Mouse (Mus musculus): ENCODE results near the gene Fbxo4.

Gene Fbxo4

DNA sequence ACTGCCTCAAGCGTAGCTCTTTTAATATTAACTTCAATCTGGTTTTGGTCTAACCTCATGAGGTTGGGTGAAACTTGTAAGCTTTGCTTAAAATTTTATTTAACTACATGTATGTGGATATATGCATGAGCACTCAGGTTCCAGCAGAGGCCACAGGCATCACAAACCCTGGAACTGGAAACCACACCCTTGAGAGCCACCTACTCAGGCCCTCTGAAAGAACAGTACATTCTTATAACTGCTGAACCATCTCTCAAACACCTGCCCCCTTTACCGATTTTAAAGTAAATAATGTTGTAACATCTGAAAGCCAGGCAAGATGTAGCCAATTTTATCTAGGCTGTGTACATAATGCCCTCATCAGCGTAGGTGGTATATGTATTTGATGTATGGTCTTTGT lies 498 bp upstream of the Fbxo4 start:
- in situ Hi-C loops (cut with MboI, MseI) = loop anchor here (25.0 kb wide), 1 partner anchor 1132 kb away; the partner anchor contains the start of genes Card6 and Rpl37

DNA sequence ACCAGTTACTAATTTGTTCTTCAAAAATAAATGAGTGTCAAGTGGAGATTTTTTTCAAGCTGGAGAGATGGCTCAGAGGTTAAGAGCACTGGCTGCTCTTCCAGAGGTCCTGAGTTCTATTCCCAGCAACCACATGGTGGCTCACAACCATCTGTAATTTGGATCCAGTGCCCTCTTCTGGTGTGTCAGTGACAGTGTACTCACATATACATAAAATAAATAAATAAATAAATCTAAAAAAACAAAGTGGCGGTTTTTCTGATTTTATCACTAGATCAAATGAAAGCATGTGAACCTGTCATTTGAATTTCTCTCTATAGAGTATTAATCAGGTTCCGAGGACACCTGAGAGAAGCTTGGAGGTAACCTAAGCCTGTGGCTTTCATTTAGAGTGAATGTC lies 1.1 kb downstream of the Fbxo4 start:
- in situ Hi-C loops (cut with MboI, MseI) = loop anchor here (25.0 kb wide), 1 partner anchor 1134 kb away; the partner anchor contains the start of genes Card6 and Rpl37

DNA sequence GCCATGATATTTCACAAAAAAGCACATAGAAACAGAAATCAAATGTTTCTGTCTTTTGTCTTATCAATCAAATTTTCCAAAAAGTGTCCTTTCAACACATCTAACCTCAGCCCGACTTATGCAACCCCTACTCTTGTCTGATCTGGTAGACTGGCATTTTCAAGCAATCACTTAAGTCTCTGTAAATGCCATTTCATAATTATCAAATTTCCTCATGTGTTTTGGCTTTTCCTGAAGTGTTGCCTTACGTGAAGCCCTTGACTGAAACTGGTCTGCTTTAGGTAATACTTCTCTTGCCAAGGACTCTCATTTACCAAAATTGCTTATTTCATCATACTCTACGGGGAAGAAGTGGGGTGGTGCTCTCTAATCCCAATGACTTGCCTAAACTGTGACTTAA lies 6.1 kb downstream of the Fbxo4 start:
- in situ Hi-C loops (cut with MboI, MseI) = no loop called here

DNA sequence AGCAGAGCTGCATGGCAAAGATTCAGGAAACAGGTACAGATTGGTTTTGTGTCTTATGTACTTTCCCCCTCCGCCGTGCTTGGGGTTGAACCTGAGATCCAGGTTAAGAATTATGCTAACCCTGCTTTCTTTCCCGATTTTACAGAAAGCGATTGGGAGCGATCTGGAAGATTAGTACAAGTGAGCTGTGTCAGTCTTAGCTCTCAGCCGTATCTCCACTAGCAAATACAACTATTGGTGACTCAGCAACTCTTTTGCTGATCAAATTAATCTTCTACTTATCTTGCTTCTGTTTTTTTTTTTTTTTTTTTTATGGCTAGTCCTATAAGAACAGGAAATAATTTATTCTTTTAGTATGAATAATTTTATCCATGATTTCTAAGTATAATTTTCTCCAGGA lies 9.2 kb downstream of the Fbxo4 start:
- in situ Hi-C loops (cut with MboI, MseI) = no loop called here

DNA sequence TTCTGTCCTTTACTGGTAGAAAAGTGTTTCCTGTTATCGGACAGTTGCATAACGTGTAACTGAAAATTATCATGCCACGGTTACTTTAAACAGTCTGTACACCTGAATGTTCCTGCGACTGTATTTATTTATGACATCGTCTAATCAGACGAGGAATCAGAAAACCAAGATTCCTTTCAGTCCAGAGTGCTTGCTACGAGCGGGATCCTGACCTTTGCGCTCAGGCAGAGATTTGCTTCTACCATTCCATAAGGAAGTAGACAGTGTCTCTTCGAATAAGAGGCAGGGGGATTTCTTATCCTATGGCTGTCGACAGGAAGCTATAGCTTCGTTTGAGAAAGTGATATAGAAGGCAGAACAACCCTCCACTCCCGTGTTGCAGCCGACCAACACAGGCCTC lies 9.6 kb downstream of the Fbxo4 start:
- in situ Hi-C loops (cut with MboI, MseI) = no loop called here

DNA sequence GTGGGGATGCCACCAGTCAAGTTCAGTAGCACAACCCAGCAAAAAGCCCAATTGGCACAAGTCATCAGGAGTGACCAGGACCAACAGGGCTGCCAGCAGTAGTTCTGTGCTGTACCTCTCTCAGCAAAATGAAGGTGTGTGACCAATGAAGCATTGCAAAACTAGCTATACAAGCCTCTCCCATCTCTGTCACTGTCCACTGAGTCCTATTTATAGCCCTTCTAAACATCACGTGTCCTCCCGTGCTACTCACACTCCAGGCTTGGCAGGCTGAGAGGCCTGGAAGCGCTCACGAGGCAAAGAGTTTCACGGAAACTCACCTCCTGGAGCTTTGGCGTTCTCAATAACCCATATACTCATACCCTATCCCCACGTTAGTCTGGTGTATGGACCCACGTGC lies 17.1 kb downstream of the Fbxo4 start:
- in situ Hi-C loops (cut with MboI, MseI) = no loop called here

DNA sequence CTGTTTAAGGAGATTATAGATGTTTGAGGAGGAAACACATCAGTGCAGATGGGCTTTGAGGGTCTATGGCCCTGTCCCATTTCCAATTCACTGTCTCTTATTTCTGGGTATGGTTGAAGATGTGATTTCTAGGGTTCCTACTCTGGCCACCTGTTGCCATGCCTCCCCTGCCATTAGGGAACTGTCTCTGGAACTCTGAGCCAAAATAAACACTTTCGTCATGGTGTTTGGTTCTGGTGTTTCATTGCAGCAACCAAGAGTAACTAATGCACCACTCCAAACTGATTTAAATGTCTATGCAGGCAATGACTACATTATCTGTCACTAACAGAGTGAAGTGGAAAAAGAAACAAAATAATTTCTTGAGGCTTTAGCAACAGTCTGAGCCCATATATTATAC lies 19.3 kb downstream of the Fbxo4 start:
- in situ Hi-C loops (cut with MboI, MseI) = no loop called here

DNA sequence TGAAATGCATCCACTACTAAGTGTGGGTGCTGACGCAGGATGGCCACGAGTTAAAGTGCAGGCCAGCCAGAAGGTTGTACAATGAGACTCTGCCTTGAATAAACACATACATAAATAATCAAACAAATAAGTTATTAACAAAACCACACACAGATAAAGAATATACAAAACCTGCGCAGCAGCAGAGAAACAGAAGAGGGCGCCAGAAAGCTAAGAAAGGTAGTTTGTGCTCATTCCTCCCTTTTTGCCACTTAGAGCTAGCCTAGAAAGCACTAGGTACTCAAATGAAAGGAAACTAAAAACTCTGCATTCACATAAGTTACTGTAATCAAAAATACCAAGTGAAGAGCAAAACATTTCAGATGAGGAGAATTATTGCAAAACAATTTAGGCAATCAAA lies 21.4 kb downstream of the Fbxo4 start:
- in situ Hi-C loops (cut with MboI, MseI) = loop anchor here (10.0 kb wide), 1 partner anchor 1087 kb away; no protein-coding TSS in a partner anchor

DNA sequence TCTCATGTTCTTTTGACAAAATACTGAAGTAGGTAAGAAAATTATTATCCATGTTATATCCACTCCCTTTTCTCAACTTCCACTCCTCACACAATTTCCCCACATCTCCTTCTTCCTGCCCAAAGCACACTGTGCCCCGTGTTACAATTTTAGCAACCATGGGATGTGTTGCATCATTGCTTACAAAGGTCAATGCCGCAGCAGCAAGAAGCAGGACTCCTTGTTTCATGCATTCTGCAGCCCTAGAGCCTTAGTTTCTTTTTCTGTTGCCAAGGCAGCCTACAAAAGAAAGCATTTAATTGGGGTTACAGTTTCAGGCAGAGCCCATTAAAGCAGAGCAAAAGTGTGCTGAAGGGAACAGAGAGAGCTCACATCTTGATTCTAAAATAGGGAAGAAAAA lies 24.4 kb downstream of the Fbxo4 start:
- in situ Hi-C loops (cut with MboI, MseI) = loop anchor here (10.0 kb wide), 1 partner anchor 1090 kb away; no protein-coding TSS in a partner anchor

DNA sequence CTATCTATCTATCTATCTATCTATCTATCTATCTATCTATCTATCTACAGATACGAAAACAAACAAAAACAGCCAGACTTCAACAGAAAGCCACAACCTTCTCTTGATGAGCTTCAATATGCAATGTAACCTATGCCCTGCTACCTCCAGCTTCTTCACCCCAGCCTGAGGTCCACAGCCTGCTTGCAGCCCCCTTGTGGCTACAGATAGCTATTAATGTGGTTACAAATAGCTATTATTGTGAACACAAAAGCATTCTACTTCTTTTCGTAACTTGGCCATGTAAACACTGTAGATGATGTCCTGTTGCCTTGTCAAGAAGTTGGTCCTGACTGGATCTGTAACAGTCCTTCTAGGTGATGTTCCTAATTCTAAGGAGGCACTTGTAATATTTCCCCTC lies 41.2 kb downstream of the Fbxo4 start:
- in situ Hi-C loops (cut with MboI, MseI) = no loop called here

DNA sequence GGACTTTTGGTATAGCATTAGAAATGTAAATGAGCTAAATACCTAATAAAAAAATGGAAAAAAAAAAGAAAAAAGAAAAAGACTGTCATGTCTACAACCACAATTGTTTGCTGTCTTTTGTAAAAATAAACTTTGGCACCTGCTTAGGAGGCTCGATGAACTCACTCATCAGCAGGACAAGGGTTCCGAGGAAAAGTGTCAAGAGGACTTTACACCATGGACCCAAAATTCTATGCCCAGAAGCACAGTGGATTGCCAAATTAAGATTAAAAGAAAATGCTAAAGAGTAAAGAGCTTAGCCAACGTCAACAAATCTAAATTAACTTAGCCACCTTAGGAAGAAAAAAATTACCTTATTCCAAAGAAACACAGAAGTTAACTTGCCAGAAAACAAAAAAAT lies 43.3 kb downstream of the Fbxo4 start:
- in situ Hi-C loops (cut with MboI, MseI) = no loop called here

DNA sequence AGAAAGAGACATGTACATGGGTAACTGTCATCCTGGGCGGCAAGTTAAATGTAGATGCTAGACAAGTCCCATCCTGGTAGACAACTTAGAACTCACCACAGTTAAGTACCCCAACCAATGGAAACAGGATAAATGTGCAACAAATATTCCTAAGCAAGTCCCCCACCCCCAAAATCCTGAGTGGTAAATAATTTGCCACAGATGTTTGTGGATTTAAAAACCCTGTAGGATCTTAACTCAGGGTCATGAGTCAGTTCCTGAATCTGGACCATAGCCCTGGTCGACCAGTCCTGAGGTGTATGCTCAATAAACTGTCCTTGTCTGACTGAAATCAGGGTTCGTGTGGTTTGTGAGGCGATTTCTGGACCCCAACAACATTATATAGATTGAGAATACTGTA lies 45.9 kb downstream of the Fbxo4 start:
- in situ Hi-C loops (cut with MboI, MseI) = no loop called here

DNA sequence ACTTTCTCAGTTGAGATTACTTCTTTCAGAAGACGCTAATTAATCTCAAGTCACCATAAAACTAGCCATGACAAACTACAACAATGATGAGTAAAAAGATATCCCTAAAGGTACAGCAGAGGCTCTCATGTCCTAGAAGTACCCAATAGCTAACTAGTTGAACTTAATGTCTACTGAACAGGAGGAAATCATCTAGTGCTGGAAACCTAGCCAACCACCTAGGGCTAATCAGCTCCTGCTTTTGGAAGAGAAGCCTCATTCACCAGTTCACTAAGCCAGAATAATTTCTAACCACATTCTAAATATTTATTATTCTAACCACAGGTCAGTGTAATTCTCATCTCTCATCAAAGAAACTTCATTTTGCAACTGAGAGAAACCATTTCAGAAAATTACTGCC lies 47.4 kb downstream of the Fbxo4 start:
- in situ Hi-C loops (cut with MboI, MseI) = no loop called here
